Mouse (Mus musculus): Measurements from ENCODE around the gene Fndc3b.
"Not testable (repeated sequence)": the region's sequence is repeated elsewhere in the genome, so short reads cannot be mapped to it uniquely, and the experiment has no call there.

Fndc3b gene

GRCm38 (mm10) chr3:27503279-27504038, 207.6 kb downstream of the Fndc3b start:
- DNase-seq (ENCODE audit: low spot score in 2 of 2) = no peak

GRCm38 (mm10) chr3:27495296-27496073, 215.6 kb downstream of the Fndc3b start:
- DNase-seq (ENCODE audit: low spot score in 2 of 2) = no peak

- no peak for DNase-seq (ENCODE audit: low spot score in 2 of 2)
Measured at GRCm38 (mm10) chr3:27494698-27495097, 216.4 kb downstream of the Fndc3b start.

GRCm38 (mm10) chr3:27494066-27494465, 217.0 kb downstream of the Fndc3b start:
- DNase-seq (ENCODE audit: low spot score in 2 of 2) = no peak

DNA sequence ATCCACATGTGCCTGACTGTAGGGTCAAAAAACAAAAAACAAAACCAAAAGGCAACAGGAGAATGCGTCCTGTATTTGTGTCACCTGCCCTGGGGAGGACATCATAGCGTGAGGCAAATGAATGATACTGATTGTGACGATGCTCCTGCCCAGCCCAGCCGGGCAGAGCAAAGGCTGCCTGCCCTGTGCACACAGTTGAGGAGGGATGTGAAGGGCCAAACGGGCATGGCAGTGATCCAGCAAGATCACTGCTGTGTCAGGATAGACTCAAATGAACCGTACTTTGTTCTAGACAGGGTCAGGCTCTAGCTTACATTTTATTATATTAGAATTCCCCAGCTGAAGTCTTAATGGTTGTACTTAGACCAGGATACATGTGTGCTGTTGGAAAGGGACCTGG, 219.3 kb downstream of the Fndc3b start:
- DNase-seq (ENCODE audit: low spot score in 2 of 2) = no peak

DNA sequence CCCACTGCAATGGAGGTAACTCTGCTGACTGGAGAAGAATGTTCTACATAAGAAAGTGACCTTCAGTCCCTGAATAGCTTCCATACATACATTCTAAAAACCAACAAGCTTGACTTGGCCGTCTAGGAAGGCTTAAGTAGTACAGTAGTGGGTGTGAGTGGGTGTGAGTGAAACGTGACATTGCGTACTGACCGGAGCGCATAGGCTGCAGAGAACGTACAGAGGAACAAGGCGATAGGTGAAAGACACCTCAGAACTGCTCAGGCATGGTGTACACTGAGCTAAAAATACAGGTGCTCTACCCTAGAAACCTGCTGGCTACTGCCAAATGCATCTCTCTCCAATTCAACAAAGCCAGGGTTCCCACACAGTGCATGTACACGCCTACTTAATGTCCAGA, 219.7 kb downstream of the Fndc3b start:
- DNase-seq (ENCODE audit: low spot score in 2 of 2) = no peak

GRCm38 (mm10) chr3:27490891-27491290, 220.2 kb downstream of the Fndc3b start:
- DNase-seq (ENCODE audit: low spot score in 2 of 2) = no peak

DNA sequence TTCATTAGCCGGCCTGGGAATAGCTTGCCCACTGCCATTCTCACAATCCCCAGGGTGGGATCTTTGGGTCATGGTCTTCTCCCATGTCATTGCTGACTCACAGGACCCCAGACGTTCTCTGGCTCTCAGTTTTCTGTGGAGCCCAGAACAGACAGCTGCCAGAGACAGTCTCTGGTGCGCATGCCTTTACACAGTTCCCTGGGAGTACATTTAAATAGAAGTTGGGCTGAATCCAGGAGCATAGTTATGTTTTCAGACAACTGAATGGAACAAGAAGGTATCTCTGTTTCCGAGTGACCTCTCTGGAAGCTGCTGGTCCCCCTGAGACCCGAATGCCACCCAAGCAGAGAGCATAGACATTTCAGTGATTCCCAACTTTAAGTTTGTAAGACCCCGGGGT, 221.6 kb downstream of the Fndc3b start:
- no peak for DNase-seq (ENCODE audit: low spot score in 2 of 2)

- no peak for DNase-seq (ENCODE audit: low spot score in 2 of 2)
Measured at GRCm38 (mm10) chr3:27485141-27485540, 226.0 kb downstream of the Fndc3b start.

GRCm38 (mm10) chr3:27484698-27485097, 226.4 kb downstream of the Fndc3b start:
- no peak for DNase-seq (ENCODE audit: low spot score in 2 of 2)

- DNase-seq (ENCODE audit: low spot score in 2 of 2) = no peak
Measured at GRCm38 (mm10) chr3:27483762-27484161, 227.3 kb downstream of the Fndc3b start.

GRCm38 (mm10) chr3:27483321-27483720, 227.8 kb downstream of the Fndc3b start:
- no peak for DNase-seq (ENCODE audit: low spot score in 2 of 2)

DNA sequence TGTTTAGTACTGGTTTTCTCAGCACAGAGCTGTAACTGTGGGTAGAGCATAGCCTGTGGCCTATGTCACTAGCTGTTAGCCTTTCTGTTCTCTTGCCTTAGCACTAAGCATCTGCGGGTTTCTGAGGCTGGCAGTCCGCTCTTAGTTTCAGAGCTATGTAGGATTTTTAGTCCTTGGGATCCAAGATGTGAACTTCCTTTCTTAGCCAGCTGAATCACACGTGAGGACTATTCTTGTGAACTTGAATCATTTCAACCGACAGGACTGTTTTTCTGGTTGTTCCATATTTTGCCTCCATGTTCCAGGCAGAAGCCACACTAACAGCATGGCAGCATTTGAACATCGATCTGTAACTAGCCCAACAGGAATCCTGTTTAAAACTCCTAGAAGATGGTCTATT, 229.4 kb downstream of the Fndc3b start:
- DNase-seq (ENCODE audit: low spot score in 2 of 2) = no peak

DNA sequence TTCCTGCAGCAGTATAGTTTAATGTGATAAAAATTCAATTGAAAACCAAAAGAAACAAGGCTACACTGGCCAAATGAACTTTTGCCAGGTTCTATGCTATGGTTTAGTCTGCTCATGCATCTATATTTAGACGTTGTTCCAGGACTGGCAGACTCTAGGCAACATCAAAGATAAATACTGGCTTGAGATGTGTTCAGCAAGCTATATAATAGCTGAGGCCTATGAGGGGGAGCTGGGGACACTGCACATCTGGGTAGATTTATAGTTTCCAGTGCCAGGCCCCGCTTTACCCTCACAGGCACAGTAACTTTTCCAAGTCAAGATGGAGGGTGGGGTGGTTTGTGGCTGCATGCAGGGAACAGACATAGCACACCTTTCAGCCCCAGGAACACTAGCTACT, 231.7 kb downstream of the Fndc3b start:
- DNase-seq (ENCODE audit: low spot score in 2 of 2) = no peak

DNA sequence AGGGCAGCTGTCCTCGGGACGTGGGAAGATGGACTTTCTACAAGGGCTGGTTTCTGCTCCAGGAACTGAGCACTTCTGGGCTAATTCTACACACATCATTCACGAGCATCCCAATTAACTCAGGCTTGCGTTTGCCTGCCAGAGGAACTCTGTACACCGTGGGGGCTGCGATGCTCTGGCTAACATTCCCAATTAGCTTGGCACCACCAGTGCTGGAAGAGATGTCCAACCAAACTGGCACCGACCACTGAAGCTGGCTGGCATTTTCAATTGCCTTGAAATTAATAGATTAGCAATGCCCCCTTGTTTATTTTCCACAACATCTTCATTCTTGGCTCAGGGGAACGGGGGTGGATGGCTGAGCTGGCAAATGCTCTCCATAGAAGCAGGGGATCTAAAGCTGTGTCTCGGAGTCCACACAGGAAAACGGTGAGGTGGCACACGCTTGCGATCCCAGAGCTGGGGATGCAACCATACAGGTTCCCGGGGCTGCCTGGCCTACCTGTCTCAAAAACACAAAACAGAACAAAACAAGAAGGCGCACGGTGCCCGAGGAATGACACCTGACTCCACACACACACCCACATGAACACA, 232.4 kb downstream of the Fndc3b start:
- DNase-seq (ENCODE audit: low spot score in 2 of 2) = no peak

- not testable (repeated sequence) for DNase-seq (ENCODE audit: low spot score in 2 of 2)
Measured at GRCm38 (mm10) chr3:27477749-27478148, 233.4 kb downstream of the Fndc3b start.

GRCm38 (mm10) chr3:27475899-27476298, 235.2 kb downstream of the Fndc3b start:
- DNase-seq (ENCODE audit: low spot score in 2 of 2) = no peak

- no peak for DNase-seq (ENCODE audit: low spot score in 2 of 2)
Measured at GRCm38 (mm10) chr3:27473801-27474599, 237.1 kb downstream of the Fndc3b start.

- DNase-seq (ENCODE audit: low spot score in 2 of 2) = no peak
Measured at GRCm38 (mm10) chr3:27472846-27473245, 238.3 kb downstream of the Fndc3b start.

- DNase-seq (ENCODE audit: low spot score in 2 of 2) = no peak
Measured at GRCm38 (mm10) chr3:27470781-27471180, 240.3 kb downstream of the Fndc3b start.

GRCm38 (mm10) chr3:27469971-27470370, 241.1 kb downstream of the Fndc3b start:
- no peak for DNase-seq (ENCODE audit: low spot score in 2 of 2)

- DNase-seq (ENCODE audit: low spot score in 2 of 2) = peak in 1 of 2 experiments; percentile 37
Measured at GRCm38 (mm10) chr3:27467505-27468020, 243.5 kb downstream of the Fndc3b start.
